Mouse (Mus musculus) fat pad, adult 2 months (tissue): Measurements from ENCODE around the gene Rev3l.
"Not testable (repeated sequence)": the region's sequence is repeated elsewhere in the genome, so short reads cannot be mapped to it uniquely, and the experiment has no call there.

Source experiments
- DNase-seq: peaks from one replicate; pipeline ENCODE4 v3.0.0-alpha.2; 2011; ENCODE audit warnings: low read depth, low spot score; ENCODE audit errors: extremely low read depth

Rev3l gene

GRCm38 (mm10) chr10:39778305-39778704, 46.4 kb downstream of the Rev3l start:
- no peak for DNase-seq

GRCm38 (mm10) chr10:39785241-39785640, 53.3 kb downstream of the Rev3l start:
- DNase-seq, result no peak

- no peak for DNase-seq
Observed at GRCm38 (mm10) chr10:39793295-39793694, 61.4 kb downstream of the Rev3l start.

GRCm38 (mm10) chr10:39811507-39811906, 79.6 kb downstream of the Rev3l start:
- DNase-seq, result no peak

- no peak for DNase-seq
Observed at GRCm38 (mm10) chr10:39842621-39843020, 110.7 kb downstream of the Rev3l start.

- no peak for DNase-seq
Observed at GRCm38 (mm10) chr10:39865509-39865908, 133.6 kb downstream of the Rev3l start.

- no peak for DNase-seq
Observed at GRCm38 (mm10) chr10:39888621-39889020, 156.7 kb downstream of the Rev3l start.

- DNase-seq, result no peak
Observed at GRCm38 (mm10) chr10:39893702-39894697, 162.1 kb downstream of the Rev3l start.

- DNase-seq, result no peak
Observed at GRCm38 (mm10) chr10:39896503-39896902, 164.6 kb downstream of the Rev3l start.

- peak; percentile 67 for DNase-seq
Observed at GRCm38 (mm10) chr10:39898874-39899371, 167.0 kb downstream of the Rev3l start, which contains the start of gene Mfsd4b4. TSS of gene Mfsd4b4 (minus strand) at chr10:39899238.

- no peak for DNase-seq
Observed at GRCm38 (mm10) chr10:39904191-39904590, 172.3 kb downstream of the Rev3l start.

- no peak for DNase-seq
Observed at GRCm38 (mm10) chr10:39906799-39907658, 175.1 kb downstream of the Rev3l start.

- DNase-seq, result no peak
Observed at GRCm38 (mm10) chr10:39908768-39909441, 177.0 kb downstream of the Rev3l start.

- no peak for DNase-seq
Observed at GRCm38 (mm10) chr10:39912616-39913015, 180.7 kb downstream of the Rev3l start.

- not testable (repeated sequence) for DNase-seq
Observed at GRCm38 (mm10) chr10:39924556-39924955, 192.6 kb downstream of the Rev3l start.
